Mouse (Mus musculus) stomach, postnatal 0 days (tissue): ENCODE data around the gene Ahrr.

Source experiments
- CTCF ChIP-seq: IDR thresholded peaks from 2 replicates; pipeline ENCODE4 v1.5.1; 2016; ENCODE audit warnings: antibody characterized with exemption, low read depth, mild to moderate bottlenecking, moderate library complexity
- EP300 ChIP-seq: optimal IDR thresholded peaks from 2 replicates; pipeline ENCODE3; 2016; ENCODE audit warnings: antibody characterized with exemption

- TF ChIP-seq CTCF, result peak; percentile 67
- no peak for TF ChIP-seq EP300
These were observed at the start of gene Ahrr for GRCm38 (mm10) chr13:74292167-74292566.
